Mouse (Mus musculus): ENCODE data around the gene Sh3pxd2a. TPM values are rescaled to one million over a fixed set of nuclear protein-coding genes. Genes with fewer than 3 reads are reported as not detected.

Gene Sh3pxd2a
- total and polyA plus RNA-seq, 3 experiments, result 1.3 to 4.6 (median 3.2) TPM

DNA sequence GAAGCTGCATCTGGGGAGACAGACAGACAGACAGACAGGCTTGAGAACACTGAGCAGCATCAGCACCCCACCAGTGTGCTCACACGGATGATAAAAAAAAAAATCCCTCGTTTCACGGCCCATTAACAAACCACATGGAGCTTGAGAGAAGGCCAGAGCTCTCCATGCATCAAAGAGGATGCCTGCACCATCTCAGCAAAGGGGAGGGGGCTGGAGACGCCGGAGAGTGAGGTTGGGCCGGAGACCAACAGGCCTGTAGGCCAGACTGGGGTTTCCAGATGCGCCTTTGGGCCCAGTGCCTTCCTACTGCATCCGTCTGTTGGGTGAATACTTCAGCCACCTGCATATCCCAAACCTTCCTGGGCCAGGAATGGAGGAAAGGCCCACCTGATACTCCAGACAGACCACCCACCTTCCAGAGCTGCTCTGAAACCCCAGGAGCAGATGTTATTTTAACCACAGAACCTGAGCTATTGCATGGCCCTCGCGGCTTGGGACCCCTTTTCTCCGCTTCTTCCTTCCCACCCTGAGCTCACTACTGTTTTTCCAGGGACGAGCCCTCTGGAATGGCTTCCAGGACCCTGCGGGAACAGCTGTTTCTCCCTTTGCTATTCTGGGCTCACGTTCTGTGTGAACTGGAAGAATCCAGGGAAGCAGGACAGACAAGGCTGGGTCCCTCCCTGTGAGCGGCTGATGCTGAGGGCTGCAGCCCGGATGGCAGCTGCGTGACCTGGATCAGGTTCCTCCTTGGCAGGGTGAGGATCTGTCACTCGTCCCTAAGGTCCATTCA lies 66.1 kb downstream of the Sh3pxd2a start:
- H3K9ac ChIP-seq (ENCODE audit: insufficient read depth, low read depth), result no peak overlapping the region
- H3K4me2 ChIP-seq (ENCODE audit: insufficient read depth, low read depth, poor library complexity, severe bottlenecking), result no peak overlapping the region
- H3K9me3 ChIP-seq (replicated peaks; ENCODE audit: low read length), result peaks cover under 1% of the 10 kb centered on the region
- H3K79me2 ChIP-seq (replicated peaks; ENCODE audit: control insufficient read depth, extremely low read depth, insufficient read depth, poor library complexity, severe bottlenecking), result no peaks in the 10 kb centered on the region
- no peaks in the 10 kb centered on the region for H3K27me3 ChIP-seq (replicated peaks)
- peaks cover 9 to 58% of the 10 kb centered on the region in 2 experiments; a peak in 3 of 4 replicates for H3K4me1 ChIP-seq (ENCODE audit: control insufficient read depth in 1 of 2, insufficient read depth in 2 of 2)
- peaks cover 0 to 21% of the 10 kb centered on the region in 2 experiments for H3K36me3 ChIP-seq (replicated peaks in 1 of 2; ENCODE audit: control insufficient read depth in 1 of 2, insufficient read depth in 1 of 2, low read length in 1 of 2)
- no peak overlapping the region for H3K4me3 ChIP-seq (replicated peaks in 1 of 3; ENCODE audit: low read depth in 2 of 3, low read length in 2 of 3, poor library complexity in 1 of 3)
- in situ Hi-C loops (cut with MboI; ENCODE audit: low pct_ligation_motif_present, low pct_unique_long_range_greater_than_20kb, low sequenced_read_pairs), result no loop called here
- TF ChIP-seq MEF2A (IDR thresholded peaks at IDR 0.05; ENCODE audit: borderline replicate concordance, low read depth, low read length) (no peak), USF1 (IDR thresholded peaks at IDR 0.05; ENCODE audit: low read depth, low read length) (no peak), POLR2A (IDR thresholded peaks at IDR 0.05; ENCODE audit: low read depth, low read length) (no peak), ZNF384 (IDR thresholded peaks at IDR 0.05; ENCODE audit: low read depth, low read length) (no peak), NELFE (IDR thresholded peaks at IDR 0.05; ENCODE audit: low read depth, low read length) (no peak)
- no peak for DNase-seq (ENCODE audit: extremely low read depth)
- dilution Hi-C loops (cut with MboI; ENCODE audit: extremely low pct_ligation_motif_present, extremely low pct_unique_long_range_greater_than_20kb, low sequenced_read_pairs), result no loop called here
- H3K27ac ChIP-seq (ENCODE audit: insufficient read depth, low read depth), result no peak overlapping the region

DNA sequence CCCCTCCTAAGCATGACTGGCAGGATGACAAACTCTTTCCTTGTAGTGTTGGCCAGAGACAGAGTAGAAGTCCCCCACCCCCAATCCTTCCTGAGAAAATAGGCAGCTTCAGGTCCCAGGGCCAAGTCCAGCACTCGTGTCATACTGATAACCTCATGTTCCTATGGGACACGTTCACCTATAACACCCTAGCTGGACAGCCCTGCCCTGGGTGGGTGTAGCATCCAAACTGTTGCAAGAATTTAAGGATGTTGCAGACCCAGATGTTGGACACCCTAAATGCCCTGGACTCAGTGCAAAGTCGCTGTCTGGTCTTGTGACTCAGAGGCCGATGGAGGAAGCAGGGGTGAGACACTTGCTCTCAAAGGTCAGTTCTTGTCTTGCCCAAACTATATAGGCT lies 68.9 kb downstream of the Sh3pxd2a start:
- Histone ChIP-seq H3K27ac (ENCODE audit: insufficient read depth, low read depth) (no peak overlapping the region), H3K4me1 (ENCODE audit: control insufficient read depth in 1 of 2, insufficient read depth in 2 of 2) (peaks cover 9 to 53% of the 10 kb centered on the region in 2 experiments; a peak in 3 of 4 replicates), H3K4me3 (replicated peaks in 1 of 3; ENCODE audit: low read depth in 2 of 3, low read length in 2 of 3, poor library complexity in 1 of 3) (no peak overlapping the region), H3K9ac (ENCODE audit: insufficient read depth, low read depth) (no peak overlapping the region), H3K4me2 (ENCODE audit: insufficient read depth, low read depth, poor library complexity, severe bottlenecking) (no peak overlapping the region), H3K79me2 (replicated peaks; ENCODE audit: control insufficient read depth, extremely low read depth, insufficient read depth, poor library complexity, severe bottlenecking) (no peaks in the 10 kb centered on the region), H3K36me3 (replicated peaks in 1 of 2; ENCODE audit: control insufficient read depth in 1 of 2, insufficient read depth in 1 of 2, low read length in 1 of 2) (peaks cover 0 to 35% of the 10 kb centered on the region in 2 experiments), H3K9me3 (replicated peaks; ENCODE audit: low read length) (peaks cover 14% of the 10 kb centered on the region), H3K27me3 (replicated peaks) (no peaks in the 10 kb centered on the region)
- dilution Hi-C loops (cut with MboI; ENCODE audit: extremely low pct_ligation_motif_present, extremely low pct_unique_long_range_greater_than_20kb, low sequenced_read_pairs) (no loop called here), in situ Hi-C loops (cut with MboI; ENCODE audit: low pct_ligation_motif_present, low pct_unique_long_range_greater_than_20kb, low sequenced_read_pairs) (no loop called here)
- no peak for DNase-seq (ENCODE audit: extremely low read depth)
- TF ChIP-seq ETS1 (conservative IDR thresholded peaks at IDR 0.05; ENCODE audit: low read depth, low read length) (no peak), MAFK (IDR thresholded peaks at IDR 0.05; ENCODE audit: insufficient replicate concordance, low read length) (no peak), JUND (conservative IDR thresholded peaks at IDR 0.05; ENCODE audit: low read depth, low read length) (no peak), MAX (IDR thresholded peaks at IDR 0.05; ENCODE audit: low read length) (no peak), MXI1 (IDR thresholded peaks at IDR 0.05; ENCODE audit: low read depth, low read length) (no peak), MYC (IDR thresholded peaks at IDR 0.05; ENCODE audit: low read depth, low read length) (no peak), RAD21 (IDR thresholded peaks at IDR 0.05; ENCODE audit: low read depth, low read length) (no peak), USF2 (conservative IDR thresholded peaks at IDR 0.05; ENCODE audit: low read depth, low read length) (no peak), CHD1 (IDR thresholded peaks at IDR 0.05; ENCODE audit: low read depth, low read length) (no peak), POLR2AphosphoS2 (IDR thresholded peaks at IDR 0.05; ENCODE audit: low read depth, low read length) (no peak), EP300 (IDR thresholded peaks at IDR 0.05; ENCODE audit: low read length) (no peak), CHD2 (IDR thresholded peaks at IDR 0.05; ENCODE audit: low read length) (no peak), BHLHE40 (IDR thresholded peaks at IDR 0.05; ENCODE audit: low read depth, low read length) (no peak), ZC3H11A (IDR thresholded peaks at IDR 0.05; ENCODE audit: low read depth, low read length) (no peak), ZNF384 (IDR thresholded peaks at IDR 0.05; ENCODE audit: low read depth, low read length) (no peak), RCOR1 (conservative IDR thresholded peaks at IDR 0.05; ENCODE audit: low read depth, low read length) (no peak), MEF2A (IDR thresholded peaks at IDR 0.05; ENCODE audit: borderline replicate concordance, low read depth, low read length) (no peak), SIN3A (IDR thresholded peaks at IDR 0.05; ENCODE audit: low read length) (no peak), E2F4 (IDR thresholded peaks at IDR 0.05; ENCODE audit: insufficient replicate concordance, low read depth, low read length) (no peak)

Measured in CH12.LX (cell line).